Mouse (Mus musculus): ENCODE data around the gene Adamtsl1.
A peak's percentile ranks its signal among the peaks of the same experiment; 100 is the strongest.

DNA sequence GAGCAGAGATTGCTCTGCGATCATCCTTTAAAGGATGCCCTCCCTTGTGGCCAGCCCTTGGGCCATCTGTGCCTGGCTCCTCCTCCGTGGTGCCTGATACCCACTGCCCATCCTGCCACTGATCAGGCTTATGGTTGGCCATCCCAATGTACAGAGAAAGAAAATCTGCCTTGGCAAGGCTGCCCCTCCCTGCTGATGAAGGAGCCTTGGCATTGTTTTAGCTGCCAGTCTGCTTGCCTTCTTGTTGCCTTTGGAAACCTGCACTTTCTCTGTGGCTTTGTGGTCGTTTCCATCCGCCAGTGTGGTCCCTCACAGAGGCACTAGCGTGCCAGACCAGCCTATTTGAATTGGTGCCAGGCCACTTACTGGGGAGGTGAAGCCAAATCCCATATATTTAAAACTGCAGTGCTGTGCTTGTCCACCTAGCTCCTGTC, 323.6 kb downstream of the Adamtsl1 start:
- TF ChIP-seq POLR2A (IDR thresholded peaks at IDR 0.05; ENCODE audit: insufficient read length, low read depth), result no peak
- TF ChIP-seq USF1 (IDR thresholded peaks at IDR 0.05; ENCODE audit: low read depth), result no peak
- no peak for TF ChIP-seq MAX (IDR thresholded peaks at IDR 0.05; ENCODE audit: low read depth)
- no peak for TF ChIP-seq REST (IDR thresholded peaks at IDR 0.05; ENCODE audit: insufficient read depth, insufficient read length)
- no peak for TF ChIP-seq POLR2AphosphoS2 (IDR thresholded peaks at IDR 0.05; ENCODE audit: insufficient read length, low read depth)
- TF ChIP-seq E2F4 (IDR thresholded peaks at IDR 0.05; ENCODE audit: insufficient read depth), result no peak
- TF ChIP-seq TCF12 (IDR thresholded peaks at IDR 0.05; ENCODE audit: insufficient read depth, poor library complexity, severe bottlenecking), result no peak
- peak in 1 of 3 experiments; percentile 13 for TF ChIP-seq MYOD1 (IDR thresholded peaks at IDR 0.05; ENCODE audit: control insufficient read depth in 1 of 3, insufficient read length in 2 of 3, low read depth in 2 of 3)
- TF ChIP-seq TCF3 (IDR thresholded peaks at IDR 0.05; ENCODE audit: insufficient read length, low read depth), result no peak
- no peak for TF ChIP-seq MYOG (IDR thresholded peaks at IDR 0.05; ENCODE audit: control insufficient read depth in 1 of 3, insufficient read depth in 1 of 3, insufficient read length in 2 of 3, low read depth in 2 of 3)
- no peak for TF ChIP-seq CEBPB (IDR thresholded peaks at IDR 0.05; ENCODE audit: insufficient read depth, poor library complexity, severe bottlenecking)

All from myocyte (in vitro differentiated cells).